Mouse (Mus musculus) right cerebral cortex, postnatal 25 days (tissue): ENCODE data around the gene Fkbp10.

ENCODE experiments used
- DNase-seq: peaks from one replicate; pipeline ENCODE4 v3.0.0; 2022

Fkbp10 gene

GRCm38 (mm10) chr11:100394353-100395074 lies 21.0 kb upstream of the Fkbp10 start:
- DNase-seq = no peak

GRCm38 (mm10) chr11:100395200-100395599 lies 20.3 kb upstream of the Fkbp10 start:
- DNase-seq = no peak

GRCm38 (mm10) chr11:100395861-100396631 lies 19.5 kb upstream of the Fkbp10 start:
- DNase-seq = no peak

- DNase-seq = no peak
Observed at GRCm38 (mm10) chr11:100396886-100397599, 18.5 kb upstream of the Fkbp10 start.

- peak; percentile 100 for DNase-seq
Observed at GRCm38 (mm10) chr11:100397600-100398389, 17.7 kb upstream of the Fkbp10 start, which contains the start of gene Jup. TSS of gene Jup (minus strand) at chr11:100397763.

- no peak for DNase-seq
Observed at GRCm38 (mm10) chr11:100398517-100398916, 17.0 kb upstream of the Fkbp10 start.

GRCm38 (mm10) chr11:100399320-100399719 lies 16.2 kb upstream of the Fkbp10 start:
- no peak for DNase-seq

- DNase-seq = no peak
Observed at GRCm38 (mm10) chr11:100399727-100400538, 15.6 kb upstream of the Fkbp10 start.

GRCm38 (mm10) chr11:100400842-100401241 lies 14.7 kb upstream of the Fkbp10 start:
- DNase-seq = no peak

- no peak for DNase-seq
Observed at GRCm38 (mm10) chr11:100402240-100402639, 13.3 kb upstream of the Fkbp10 start.

- no peak for DNase-seq
Observed at GRCm38 (mm10) chr11:100402682-100403081, 12.8 kb upstream of the Fkbp10 start.

- DNase-seq = no peak
Observed at GRCm38 (mm10) chr11:100403445-100404134, 11.9 kb upstream of the Fkbp10 start.

- DNase-seq = no peak
Observed at GRCm38 (mm10) chr11:100404456-100405074, 10.9 kb upstream of the Fkbp10 start.

GRCm38 (mm10) chr11:100406273-100406672 lies 9.2 kb upstream of the Fkbp10 start:
- DNase-seq = no peak

GRCm38 (mm10) chr11:100406995-100407705 lies 8.3 kb upstream of the Fkbp10 start:
- DNase-seq = no peak

- DNase-seq = no peak
Observed at GRCm38 (mm10) chr11:100408076-100408834, 7.2 kb upstream of the Fkbp10 start.

- no peak for DNase-seq
Observed at GRCm38 (mm10) chr11:100408835-100409462, 6.5 kb upstream of the Fkbp10 start.

GRCm38 (mm10) chr11:100409686-100410085 lies 5.8 kb upstream of the Fkbp10 start:
- no peak for DNase-seq

- DNase-seq = no peak
Observed at GRCm38 (mm10) chr11:100411736-100412135, 3.8 kb upstream of the Fkbp10 start.
